Mouse (Mus musculus): ENCODE data around the gene Slc17a7. TPM values are rescaled to one million over a fixed set of nuclear protein-coding genes. Genes with fewer than 3 reads are reported as not detected.
A peak's percentile ranks its signal among the peaks of the same experiment; 100 is the strongest.

Gene Slc17a7
- polyA plus RNA-seq, 1 experiment = 34.1 TPM

- H3K4me1 ChIP-seq (ENCODE audit: control insufficient read depth, insufficient read depth, low read length) = peaks cover 4% of the 10 kb centered on the region; the same call in 1 of the 2 replicates
- TF ChIP-seq POLR2A (IDR thresholded peaks at IDR 0.05; ENCODE audit: control insufficient read depth, low read depth, low read length) (no peak), CTCF (IDR thresholded peaks at IDR 0.05; ENCODE audit: control insufficient read depth, insufficient read depth, insufficient replicate concordance, low read depth, low read length) (peak; percentile 57; the same call in 1 of the 2 replicates)
- H3K4me3 ChIP-seq (ENCODE audit: control insufficient read depth, low read depth, low read length) = peak overlapping the region; percentile 76
- H3K27me3 ChIP-seq (ENCODE audit: control insufficient read depth, insufficient read depth, low read length) = no peaks in the 10 kb centered on the region
- H3K36me3 ChIP-seq (ENCODE audit: control insufficient read depth, insufficient read depth, low read length) = peaks cover 5% of the 10 kb centered on the region; the same call in 1 of the 2 replicates
- H3K27ac ChIP-seq (ENCODE audit: control insufficient read depth, insufficient read depth, low read depth, low read length) = peak overlapping the region; percentile 44; the same call in 1 of the 2 replicates
Observed at GRCm38 (mm10) chr7:45154993-45155514, 8.7 kb upstream of the Slc17a7 start.

GRCm38 (mm10) chr7:45155590-45155989, 8.2 kb upstream of the Slc17a7 start:
- Histone ChIP-seq H3K4me3 (ENCODE audit: control insufficient read depth, low read depth, low read length) (no peak overlapping the region), H3K27me3 (ENCODE audit: control insufficient read depth, insufficient read depth, low read length) (no peaks in the 10 kb centered on the region), H3K4me1 (ENCODE audit: control insufficient read depth, insufficient read depth, low read length) (peaks cover 4% of the 10 kb centered on the region; the same call in 1 of the 2 replicates), H3K27ac (ENCODE audit: control insufficient read depth, insufficient read depth, low read depth, low read length) (no peak overlapping the region), H3K36me3 (ENCODE audit: control insufficient read depth, insufficient read depth, low read length) (peaks cover 5% of the 10 kb centered on the region; the same call in 1 of the 2 replicates)
- no peak for TF ChIP-seq CTCF (IDR thresholded peaks at IDR 0.05; ENCODE audit: control insufficient read depth, insufficient read depth, insufficient replicate concordance, low read depth, low read length)
- TF ChIP-seq POLR2A (IDR thresholded peaks at IDR 0.05; ENCODE audit: control insufficient read depth, low read depth, low read length) = no peak

GRCm38 (mm10) chr7:45156206-45156605, 7.5 kb upstream of the Slc17a7 start:
- peaks cover 5% of the 10 kb centered on the region; the same call in 1 of the 2 replicates for H3K36me3 ChIP-seq (ENCODE audit: control insufficient read depth, insufficient read depth, low read length)
- peaks cover 4% of the 10 kb centered on the region; the same call in 1 of the 2 replicates for H3K4me1 ChIP-seq (ENCODE audit: control insufficient read depth, insufficient read depth, low read length)
- H3K27me3 ChIP-seq (ENCODE audit: control insufficient read depth, insufficient read depth, low read length) = no peaks in the 10 kb centered on the region
- H3K4me3 ChIP-seq (ENCODE audit: control insufficient read depth, low read depth, low read length) = no peak overlapping the region
- TF ChIP-seq POLR2A (IDR thresholded peaks at IDR 0.05; ENCODE audit: control insufficient read depth, low read depth, low read length) (no peak), CTCF (IDR thresholded peaks at IDR 0.05; ENCODE audit: control insufficient read depth, insufficient read depth, insufficient replicate concordance, low read depth, low read length) (no peak)
- no peak overlapping the region for H3K27ac ChIP-seq (ENCODE audit: control insufficient read depth, insufficient read depth, low read depth, low read length)

GRCm38 (mm10) chr7:45157459-45157858, 6.3 kb upstream of the Slc17a7 start:
- Histone ChIP-seq H3K27ac (ENCODE audit: control insufficient read depth, insufficient read depth, low read depth, low read length) (no peak overlapping the region), H3K4me1 (ENCODE audit: control insufficient read depth, insufficient read depth, low read length) (peaks cover 10% of the 10 kb centered on the region), H3K27me3 (ENCODE audit: control insufficient read depth, insufficient read depth, low read length) (no peaks in the 10 kb centered on the region), H3K36me3 (ENCODE audit: control insufficient read depth, insufficient read depth, low read length) (peaks cover 5% of the 10 kb centered on the region; the same call in 1 of the 2 replicates), H3K4me3 (ENCODE audit: control insufficient read depth, low read depth, low read length) (no peak overlapping the region)
- TF ChIP-seq CTCF (IDR thresholded peaks at IDR 0.05; ENCODE audit: control insufficient read depth, insufficient read depth, insufficient replicate concordance, low read depth, low read length) (no peak), POLR2A (IDR thresholded peaks at IDR 0.05; ENCODE audit: control insufficient read depth, low read depth, low read length) (no peak)

- H3K4me3 ChIP-seq (ENCODE audit: control insufficient read depth, low read depth, low read length) = no peak overlapping the region
- H3K4me1 ChIP-seq (ENCODE audit: control insufficient read depth, insufficient read depth, low read length) = peaks cover 16% of the 10 kb centered on the region
- TF ChIP-seq CTCF (IDR thresholded peaks at IDR 0.05; ENCODE audit: control insufficient read depth, insufficient read depth, insufficient replicate concordance, low read depth, low read length) = no peak
- TF ChIP-seq POLR2A (IDR thresholded peaks at IDR 0.05; ENCODE audit: control insufficient read depth, low read depth, low read length) = no peak
- no peaks in the 10 kb centered on the region for H3K27me3 ChIP-seq (ENCODE audit: control insufficient read depth, insufficient read depth, low read length)
- H3K36me3 ChIP-seq (ENCODE audit: control insufficient read depth, insufficient read depth, low read length) = peaks cover 5% of the 10 kb centered on the region; the same call in 1 of the 2 replicates
- H3K27ac ChIP-seq (ENCODE audit: control insufficient read depth, insufficient read depth, low read depth, low read length) = no peak overlapping the region
Observed at GRCm38 (mm10) chr7:45158991-45159390, 4.8 kb upstream of the Slc17a7 start.

- Histone ChIP-seq H3K36me3 (ENCODE audit: control insufficient read depth, insufficient read depth, low read length) (peaks cover 5% of the 10 kb centered on the region; the same call in 1 of the 2 replicates), H3K27me3 (ENCODE audit: control insufficient read depth, insufficient read depth, low read length) (no peaks in the 10 kb centered on the region), H3K4me1 (ENCODE audit: control insufficient read depth, insufficient read depth, low read length) (peaks cover 17% of the 10 kb centered on the region), H3K4me3 (ENCODE audit: control insufficient read depth, low read depth, low read length) (no peak overlapping the region), H3K27ac (ENCODE audit: control insufficient read depth, insufficient read depth, low read depth, low read length) (no peak overlapping the region)
- no peak for TF ChIP-seq CTCF (IDR thresholded peaks at IDR 0.05; ENCODE audit: control insufficient read depth, insufficient read depth, insufficient replicate concordance, low read depth, low read length)
- TF ChIP-seq POLR2A (IDR thresholded peaks at IDR 0.05; ENCODE audit: control insufficient read depth, low read depth, low read length) = no peak
Observed at GRCm38 (mm10) chr7:45160316-45160800, 3.4 kb upstream of the Slc17a7 start.

GRCm38 (mm10) chr7:45160866-45161265, 2.9 kb upstream of the Slc17a7 start:
- Histone ChIP-seq H3K27me3 (ENCODE audit: control insufficient read depth, insufficient read depth, low read length) (no peaks in the 10 kb centered on the region), H3K4me3 (ENCODE audit: control insufficient read depth, low read depth, low read length) (no peak overlapping the region), H3K4me1 (ENCODE audit: control insufficient read depth, insufficient read depth, low read length) (peaks cover 15% of the 10 kb centered on the region), H3K27ac (ENCODE audit: control insufficient read depth, insufficient read depth, low read depth, low read length) (no peak overlapping the region), H3K36me3 (ENCODE audit: control insufficient read depth, insufficient read depth, low read length) (peaks cover 3% of the 10 kb centered on the region; the same call in 1 of the 2 replicates)
- TF ChIP-seq POLR2A (IDR thresholded peaks at IDR 0.05; ENCODE audit: control insufficient read depth, low read depth, low read length) (no peak), CTCF (IDR thresholded peaks at IDR 0.05; ENCODE audit: control insufficient read depth, insufficient read depth, insufficient replicate concordance, low read depth, low read length) (no peak)

All from testis, adult 2 months (tissue).